Mouse (Mus musculus) urinary bladder, postnatal 14 days (tissue): ENCODE data around the gene Ddost.
"Not testable (repeated sequence)": the region's sequence is repeated elsewhere in the genome, so short reads cannot be mapped to it uniquely, and the experiment has no call there.

Experiments used
- DNase-seq: peaks from one replicate; pipeline ENCODE4 v3.0.0; 2021; ENCODE audit warnings: low spot score

The Ddost gene

GRCm38 (mm10) chr4:138311595-138311994 lies 7.1 kb downstream of the Ddost start:
- DNase-seq = peak; percentile 64

DNA sequence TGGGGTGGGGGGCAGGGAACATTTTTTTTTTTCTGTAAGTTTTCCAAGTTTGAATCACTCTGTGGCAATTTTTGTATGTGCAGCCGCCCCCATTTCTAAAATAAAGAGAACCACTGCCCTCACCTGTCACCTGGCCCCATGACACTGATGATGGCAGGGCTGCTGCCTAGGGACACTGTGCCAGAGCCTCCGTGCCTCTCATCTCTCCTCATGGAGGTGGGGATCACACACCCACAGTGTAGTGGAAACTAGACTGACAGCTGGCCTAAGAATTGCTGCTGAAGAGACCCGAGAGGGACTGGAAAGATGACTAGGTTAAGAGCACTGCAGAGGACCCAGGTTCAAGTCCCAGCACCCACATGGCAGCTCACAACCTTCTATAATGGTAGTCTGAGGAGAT lies 7.6 kb downstream of the Ddost start:
- DNase-seq = no peak

DNA sequence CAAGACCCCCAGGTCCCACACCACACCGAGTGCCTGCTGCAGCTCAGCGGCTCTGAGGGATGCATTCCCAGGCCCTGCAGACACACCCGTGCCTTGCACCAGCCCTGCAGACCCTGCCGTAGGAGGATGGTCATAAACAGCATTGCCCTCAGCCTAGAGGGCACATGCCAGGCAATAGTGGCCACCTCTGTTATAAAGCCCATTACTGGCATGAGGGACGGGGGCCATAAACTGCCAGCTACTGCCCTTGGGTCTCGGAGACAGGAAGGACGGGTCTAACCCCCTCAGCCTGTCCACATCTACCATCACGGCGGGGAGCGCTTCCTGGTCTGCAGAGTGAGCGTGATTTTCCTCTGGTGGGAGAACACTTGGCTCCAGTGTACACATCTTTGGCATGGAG lies 8.5 kb downstream of the Ddost start:
- no peak for DNase-seq

GRCm38 (mm10) chr4:138313795-138314194 lies 9.3 kb downstream of the Ddost start:
- no peak for DNase-seq

- no peak for DNase-seq
Measured at GRCm38 (mm10) chr4:138315781-138316180, 11.3 kb downstream of the Ddost start.

- no peak for DNase-seq
Measured at GRCm38 (mm10) chr4:138316369-138316768, 11.8 kb downstream of the Ddost start.

DNA sequence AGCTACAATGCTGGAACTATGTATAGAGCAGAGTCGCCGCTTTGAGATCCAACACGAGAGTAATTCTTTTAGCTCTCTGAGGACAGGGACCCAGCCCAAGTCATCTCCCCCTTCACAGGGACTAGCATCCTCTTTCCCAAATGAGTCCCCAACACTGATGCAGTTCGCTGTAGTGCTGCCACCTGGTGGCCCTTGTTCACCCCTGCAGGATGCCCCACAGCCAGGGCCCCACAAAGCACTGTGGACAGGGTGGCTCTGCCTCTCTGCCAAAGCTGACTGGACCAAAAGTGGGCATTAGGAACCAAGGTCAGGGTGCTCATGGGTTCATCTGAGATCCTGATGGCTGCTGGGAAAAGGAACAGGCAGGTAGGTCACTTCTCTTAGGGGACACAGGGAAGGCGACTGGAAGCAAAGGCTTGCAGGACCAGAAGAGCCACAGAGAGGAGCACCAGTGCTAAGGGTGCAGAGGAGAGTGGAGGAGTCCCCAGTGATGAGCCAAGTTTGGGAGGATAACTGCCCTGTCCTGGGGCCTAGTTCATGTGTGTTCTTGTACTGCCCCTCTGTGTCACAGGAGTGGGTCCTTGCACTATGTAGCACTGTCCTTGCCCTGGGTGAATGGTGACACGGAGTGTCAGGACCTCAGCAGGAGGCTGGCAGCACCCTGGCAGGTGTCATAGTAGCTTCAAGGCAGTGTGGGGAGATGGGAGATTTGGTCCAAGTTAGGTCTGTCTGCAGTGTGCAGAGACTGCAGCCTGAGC lies 14.2 kb downstream of the Ddost start:
- DNase-seq = peak; percentile 58

- DNase-seq = peak; percentile 79
Measured at GRCm38 (mm10) chr4:138319508-138319907, 15.0 kb downstream of the Ddost start.

GRCm38 (mm10) chr4:138320711-138321110 lies 16.2 kb downstream of the Ddost start:
- DNase-seq = no peak

GRCm38 (mm10) chr4:138321488-138321887 lies 17.0 kb downstream of the Ddost start:
- no peak for DNase-seq

DNA sequence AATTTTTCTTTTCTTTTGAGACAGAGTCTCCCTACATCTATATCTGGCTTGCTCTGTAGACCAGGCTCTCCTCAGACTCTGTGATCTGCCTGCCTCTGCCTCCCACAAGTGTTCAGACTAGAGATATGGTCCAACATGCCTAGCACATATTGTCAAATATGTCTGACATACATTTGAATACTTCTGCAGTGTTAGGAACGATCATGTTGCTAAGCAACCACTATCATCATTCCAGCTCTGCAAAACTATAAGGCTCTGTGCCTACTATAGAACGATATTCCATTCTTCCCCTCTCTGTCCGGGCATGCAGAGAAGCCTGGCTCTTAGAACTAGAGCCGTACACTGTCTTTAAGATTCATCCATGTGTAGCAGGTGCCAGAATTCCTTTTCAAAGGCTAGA lies 18.2 kb downstream of the Ddost start:
- DNase-seq = no peak

DNA sequence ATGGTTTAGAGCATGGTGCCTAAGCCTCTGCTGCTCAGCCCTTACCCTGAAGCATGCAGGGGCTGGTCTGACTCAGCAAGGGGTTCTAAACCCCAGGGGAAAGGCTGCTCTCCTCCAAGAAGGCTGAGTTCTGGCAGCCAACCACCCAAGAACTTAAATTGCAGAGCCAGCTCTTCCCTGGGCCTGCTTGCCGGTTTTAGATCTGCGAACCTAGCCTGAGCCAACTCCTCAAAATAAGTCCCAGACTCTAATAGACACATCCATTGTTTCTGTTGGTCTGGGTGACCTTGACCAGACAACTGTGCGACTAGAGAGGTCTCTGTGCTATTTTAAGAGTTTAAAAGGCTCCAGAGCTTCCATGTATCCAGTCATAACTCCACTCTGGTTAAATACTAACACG lies 19.2 kb downstream of the Ddost start:
- DNase-seq = no peak

DNA sequence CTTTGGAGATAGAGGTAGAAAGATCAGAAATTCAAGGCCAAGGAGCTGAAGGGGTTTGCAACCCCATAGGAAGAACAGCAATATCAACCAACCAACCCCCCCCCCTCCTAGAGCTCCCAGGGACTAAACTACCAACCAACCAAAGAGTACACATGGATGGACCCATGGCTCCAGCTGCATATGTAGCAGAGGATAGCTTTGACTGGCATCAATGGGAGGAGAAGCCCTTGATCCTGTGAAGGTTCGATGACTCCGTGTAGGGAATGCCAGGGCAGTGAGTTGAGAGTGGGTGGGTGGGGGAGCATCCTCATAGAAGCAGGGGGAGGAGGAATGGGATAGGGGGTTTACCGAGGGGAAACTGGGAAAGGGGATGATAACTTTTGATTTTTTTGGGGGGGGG lies 19.9 kb downstream of the Ddost start:
- DNase-seq = no peak

DNA sequence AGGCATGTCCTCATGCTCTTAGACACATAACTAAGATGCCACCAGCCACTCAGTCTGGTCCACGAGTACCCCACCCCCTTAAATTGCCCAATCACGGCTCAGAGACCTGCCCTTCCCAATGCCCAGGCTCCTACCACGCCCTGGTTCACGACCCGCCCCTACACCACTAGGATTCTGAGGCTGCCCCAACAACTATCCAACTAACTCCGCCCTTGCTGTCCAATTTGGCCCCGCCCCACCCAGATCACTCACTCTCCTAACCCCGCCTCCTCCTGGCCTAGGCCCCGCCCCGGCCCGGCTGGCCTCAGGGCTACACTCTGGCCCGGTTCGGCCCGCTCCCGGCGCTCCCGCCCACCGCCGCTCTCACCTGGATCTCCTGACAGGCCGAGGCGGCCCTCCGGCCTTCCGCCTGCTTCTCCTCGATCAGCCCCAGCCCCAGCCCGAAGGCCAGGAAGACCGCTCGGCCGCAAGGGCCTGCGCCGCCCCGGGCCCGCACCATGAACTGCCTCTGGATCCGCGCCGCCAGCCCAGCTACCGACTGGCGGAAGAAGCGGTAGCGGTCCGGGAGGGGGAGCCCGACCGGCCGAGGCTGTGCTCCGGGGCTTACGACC lies 21.0 kb downstream of the Ddost start:
- peak; percentile 98 for DNase-seq

- DNase-seq = peak; percentile 90
Measured at GRCm38 (mm10) chr4:138326077-138326695, 21.7 kb downstream of the Ddost start, which contains the start of gene Pink1. Pink1 (minus strand) TSS chr4:138326307.

GRCm38 (mm10) chr4:138327155-138327554 lies 22.6 kb downstream of the Ddost start:
- not testable (repeated sequence) for DNase-seq

DNA sequence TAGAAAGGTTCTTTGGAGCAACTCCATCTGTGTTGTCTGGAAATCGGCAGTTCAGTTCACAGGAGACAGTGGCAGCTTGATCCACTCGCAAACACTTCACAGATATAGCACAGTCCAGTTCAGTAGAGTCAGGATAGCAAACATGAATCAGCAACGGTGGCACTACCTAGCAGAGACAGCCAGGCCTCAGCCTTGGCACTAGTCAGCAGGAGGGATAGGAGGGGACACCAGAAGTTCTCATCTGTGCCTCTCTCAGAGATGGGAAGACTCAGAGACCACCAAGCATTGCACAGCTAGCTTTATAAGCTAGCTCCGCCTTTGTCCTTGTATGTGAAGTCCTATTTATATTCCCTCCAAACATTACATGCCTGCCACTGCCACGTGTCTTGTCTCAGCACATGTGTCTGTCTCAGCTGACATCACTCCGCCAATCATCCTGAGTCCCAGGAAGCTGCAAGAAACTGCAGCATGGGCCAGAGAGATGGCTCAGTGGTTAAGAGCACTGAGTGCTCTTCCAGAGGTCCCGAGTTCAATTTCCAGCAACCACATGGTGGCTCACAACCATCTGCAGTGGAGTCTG lies 23.5 kb downstream of the Ddost start:
- no peak for DNase-seq

DNA sequence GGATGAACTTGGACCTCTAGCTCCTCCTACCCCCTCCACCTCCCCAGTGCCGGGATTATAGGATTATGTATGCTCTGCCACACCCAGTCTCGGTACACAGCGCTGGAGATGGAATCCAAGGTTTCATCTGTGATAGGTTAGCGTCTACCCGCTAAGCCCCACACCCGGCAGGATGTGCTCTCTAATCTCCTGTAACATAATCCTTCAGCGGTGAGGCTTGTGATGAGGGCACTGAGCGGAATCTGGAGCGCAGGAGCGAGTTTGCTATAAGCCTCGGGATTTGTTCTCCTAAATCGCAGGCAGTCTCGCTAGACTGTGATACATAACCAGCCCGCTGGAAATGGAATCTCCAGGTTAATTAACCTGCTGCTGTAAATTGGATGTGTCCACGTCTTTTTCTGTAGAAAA lies 25.7 kb downstream of the Ddost start:
- DNase-seq = no peak

- no peak for DNase-seq
Measured at GRCm38 (mm10) chr4:138331647-138332046, 27.1 kb downstream of the Ddost start.

DNA sequence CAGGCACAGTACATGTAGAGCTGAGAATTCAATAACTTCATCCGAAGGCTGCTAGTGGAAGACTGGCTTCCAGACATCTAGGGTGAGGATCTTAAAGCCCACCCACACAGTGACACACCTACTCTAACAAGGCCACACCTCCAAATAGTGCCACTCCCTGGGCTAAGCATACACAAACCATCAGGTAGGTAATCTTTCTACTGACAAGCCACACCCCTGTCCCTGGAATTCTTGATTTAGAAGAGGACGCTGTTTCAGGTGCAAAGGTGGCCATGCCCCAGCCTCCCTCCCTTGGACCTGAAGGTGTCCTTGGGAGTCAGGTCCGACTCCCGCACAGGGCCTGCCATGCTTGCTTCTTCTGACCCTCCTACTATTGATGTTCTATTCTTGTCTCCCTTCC lies 28.6 kb downstream of the Ddost start:
- no peak for DNase-seq

DNA sequence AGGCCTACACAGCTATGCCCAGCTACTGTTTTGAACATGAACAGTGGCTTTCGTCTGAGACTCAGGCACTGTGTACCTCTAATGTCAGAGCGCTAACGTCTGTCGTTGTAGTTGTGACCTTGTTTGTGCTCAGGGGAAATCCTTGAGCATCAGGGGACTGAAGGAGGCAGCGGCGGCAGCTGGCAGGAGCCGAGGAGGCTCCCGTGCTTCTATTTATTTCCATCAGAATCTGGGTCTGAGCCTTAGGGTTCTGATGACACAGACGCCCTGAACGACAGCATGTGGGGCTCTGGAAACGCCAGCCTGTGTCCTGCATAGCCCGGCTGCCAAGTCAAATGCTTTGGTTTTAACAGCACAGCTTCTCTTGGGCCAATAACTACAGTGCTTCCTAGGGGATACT lies 30.5 kb downstream of the Ddost start:
- no peak for DNase-seq

DNA sequence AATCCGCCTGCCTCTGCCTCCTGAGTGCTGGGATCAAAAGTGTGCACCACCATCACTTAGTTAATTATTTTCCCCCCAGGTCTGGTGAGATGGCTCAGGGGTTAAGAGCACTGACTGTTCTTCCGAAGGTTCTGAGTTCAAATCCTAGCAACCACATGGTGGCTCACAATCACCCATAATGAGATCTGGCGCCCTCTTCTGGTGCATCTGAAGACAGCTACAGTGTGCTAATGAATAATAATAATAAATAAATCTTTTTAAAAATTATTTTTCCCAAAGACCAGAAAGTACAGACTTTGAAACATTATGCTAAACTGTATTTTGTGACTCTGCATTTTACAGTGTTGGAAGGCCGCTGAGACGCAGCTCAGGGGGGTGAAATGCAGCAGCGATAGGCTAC lies 31.1 kb downstream of the Ddost start:
- DNase-seq = no peak

GRCm38 (mm10) chr4:138336876-138337275 lies 32.3 kb downstream of the Ddost start:
- no peak for DNase-seq
